Mouse (Mus musculus): ENCODE results near the gene Cmtm3. TPM values are rescaled to one million over a fixed set of nuclear protein-coding genes. Genes with fewer than 3 reads are reported as not detected.

Gene Cmtm3
- polyA plus RNA-seq (2015; fragmentation: Nextera tagmentation; extraction: Ambion mirVana) = 66.2 and 73.0 TPM in 2 replicates

DNA sequence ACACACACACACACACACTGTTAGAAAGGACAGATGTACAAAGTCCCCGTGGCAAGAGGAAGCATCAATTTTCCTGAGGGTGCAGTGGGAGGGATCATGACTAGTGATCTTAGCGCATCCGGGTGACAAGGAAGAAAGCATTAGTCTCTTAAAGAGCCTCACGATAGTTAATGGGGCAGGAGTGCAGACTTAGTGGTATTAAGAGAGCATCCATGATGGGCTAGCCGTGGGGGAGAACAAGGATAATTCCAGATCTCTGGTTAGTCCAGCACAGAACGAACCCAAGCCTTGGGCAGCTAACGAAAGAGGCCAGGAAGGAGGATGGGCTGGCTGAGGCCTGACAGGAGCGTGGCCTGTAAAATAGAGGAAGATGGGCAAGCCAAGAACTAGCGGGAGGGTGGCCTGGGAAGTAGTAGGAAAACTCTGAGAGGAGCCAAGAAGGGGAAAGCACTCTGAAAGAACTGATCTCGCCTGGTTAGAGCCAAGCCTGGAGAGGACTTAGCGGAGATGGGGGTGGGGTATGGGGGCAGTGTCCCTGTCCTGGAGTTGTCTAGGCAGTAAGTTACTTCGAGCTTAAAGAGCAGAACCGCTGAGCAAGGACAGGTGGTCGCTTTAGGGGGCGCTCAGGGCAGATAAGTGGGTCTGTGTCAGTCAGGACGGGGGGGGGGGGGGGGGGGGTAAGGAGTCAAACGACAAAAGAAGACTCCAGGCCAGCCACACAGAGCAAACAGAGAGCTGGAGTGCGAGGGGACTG is at the start of gene Cmtm3:
Gene Cmtm3 (plus strand): TSS at position 182 of the 754 bp plus-strand sequence.

DNA sequence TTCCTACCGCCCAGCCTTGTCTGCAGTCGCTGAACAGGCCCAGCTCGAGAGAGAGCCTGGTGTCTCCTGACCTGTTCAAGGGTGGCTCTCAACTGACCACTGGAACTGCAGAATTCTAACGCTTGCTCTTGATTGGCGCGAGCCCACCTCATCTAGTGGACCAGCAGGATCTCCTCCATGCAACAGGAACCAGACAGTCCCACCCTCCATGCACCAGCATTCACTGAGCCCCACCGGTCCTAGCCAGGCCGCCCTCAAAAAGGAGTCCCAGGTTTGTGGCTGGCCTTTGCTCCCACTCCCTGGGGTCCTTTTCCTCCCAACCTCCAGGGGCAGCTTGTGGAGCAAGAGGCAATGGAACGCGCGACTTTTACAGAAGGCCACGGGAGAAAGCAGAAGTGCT is 46.1 kb upstream of the Cmtm3 start, which contains the start of gene Cmtm2a:
Gene Cmtm2a (minus strand): TSS at position 101 of the 400 bp plus-strand sequence.

DNA sequence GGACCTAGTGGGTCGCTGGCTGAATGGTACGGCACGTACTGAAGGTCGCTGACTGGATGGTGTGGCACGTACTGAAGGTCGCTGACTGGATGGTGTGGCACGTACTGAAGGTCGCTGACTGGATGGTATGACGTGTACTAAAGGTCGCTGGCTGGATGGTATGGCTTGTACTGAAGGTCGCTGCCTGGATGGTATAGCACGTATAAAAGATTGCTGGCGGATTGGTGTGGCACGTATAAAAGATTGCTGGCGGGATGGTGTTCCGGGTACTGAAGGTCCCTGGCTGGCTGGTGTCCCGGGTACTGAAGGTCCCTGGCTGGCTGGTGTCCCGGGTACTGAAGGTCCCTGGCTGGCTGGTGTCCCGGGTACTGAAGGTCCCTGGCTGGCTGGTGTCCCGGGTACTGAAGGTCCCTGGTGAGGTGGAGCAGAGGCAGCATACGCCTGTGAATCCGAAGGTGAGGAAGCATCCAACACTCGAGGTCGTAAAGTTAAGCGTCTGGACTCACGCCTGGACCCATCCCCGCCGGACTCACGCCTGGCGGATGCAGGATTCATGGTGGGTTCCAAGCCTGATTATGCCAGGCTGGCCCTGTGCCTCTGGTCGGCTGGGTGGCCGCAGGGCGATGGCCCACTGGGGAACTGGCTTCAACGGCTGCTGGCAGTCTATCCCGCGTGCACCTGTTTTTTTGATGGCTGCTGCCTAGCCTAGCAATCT is 29.6 kb upstream of the Cmtm3 start, which contains the start of the genes Gm45711 and Cmtm1:
Gene Gm45711 (minus strand): TSS at position 641 of the 715 bp plus-strand sequence.
Gene Cmtm1 (minus strand): TSS at position 705 of the 715 bp plus-strand sequence.

DNA sequence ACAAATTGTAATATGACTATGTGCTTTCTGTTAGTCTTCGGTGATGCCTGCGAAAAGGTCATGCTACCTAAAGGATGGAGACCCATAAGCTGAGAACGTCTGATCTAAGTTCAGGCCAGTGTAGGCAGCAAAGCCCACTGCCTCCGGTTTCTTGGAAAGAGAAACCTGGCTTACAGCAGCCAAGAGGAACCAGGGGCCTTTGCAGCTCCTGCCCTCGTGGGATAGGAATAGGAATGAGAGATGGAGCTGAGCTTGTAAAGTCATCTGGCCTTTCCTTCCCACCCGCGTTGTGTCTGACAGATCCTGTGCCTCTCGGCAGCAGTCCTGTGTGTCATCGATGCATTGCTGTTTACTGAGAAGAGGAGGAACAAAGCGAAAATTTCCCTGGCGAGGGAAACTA is 17.9 kb upstream of the Cmtm3 start, which contains the start of gene Gm11020:
Gene Gm11020 (plus strand): TSS at position 301 of the 400 bp plus-strand sequence.

DNA sequence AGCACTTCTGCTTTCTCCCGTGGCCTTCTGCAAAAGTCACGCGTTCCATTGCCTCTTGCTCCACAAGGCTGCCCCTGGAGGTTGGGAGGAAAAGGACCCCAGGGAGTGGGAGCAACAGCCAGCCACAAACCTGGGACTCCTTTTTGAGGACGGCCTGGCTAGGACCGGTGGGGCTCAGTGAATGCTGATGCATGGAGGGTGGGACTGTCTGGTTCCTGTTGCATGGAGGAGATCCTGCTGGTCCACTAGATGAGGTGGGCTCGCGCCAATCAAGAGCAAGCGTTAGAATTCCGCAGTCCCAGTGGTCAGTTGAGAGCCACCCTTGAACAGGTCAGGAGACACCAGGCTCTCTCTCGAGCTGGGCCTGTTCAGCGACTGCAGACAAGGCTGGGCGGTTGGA is 17.3 kb upstream of the Cmtm3 start, which contains the start of gene Cmtm2b:
Gene Cmtm2b (plus strand): TSS at position 301 of the 400 bp plus-strand sequence.

DNA sequence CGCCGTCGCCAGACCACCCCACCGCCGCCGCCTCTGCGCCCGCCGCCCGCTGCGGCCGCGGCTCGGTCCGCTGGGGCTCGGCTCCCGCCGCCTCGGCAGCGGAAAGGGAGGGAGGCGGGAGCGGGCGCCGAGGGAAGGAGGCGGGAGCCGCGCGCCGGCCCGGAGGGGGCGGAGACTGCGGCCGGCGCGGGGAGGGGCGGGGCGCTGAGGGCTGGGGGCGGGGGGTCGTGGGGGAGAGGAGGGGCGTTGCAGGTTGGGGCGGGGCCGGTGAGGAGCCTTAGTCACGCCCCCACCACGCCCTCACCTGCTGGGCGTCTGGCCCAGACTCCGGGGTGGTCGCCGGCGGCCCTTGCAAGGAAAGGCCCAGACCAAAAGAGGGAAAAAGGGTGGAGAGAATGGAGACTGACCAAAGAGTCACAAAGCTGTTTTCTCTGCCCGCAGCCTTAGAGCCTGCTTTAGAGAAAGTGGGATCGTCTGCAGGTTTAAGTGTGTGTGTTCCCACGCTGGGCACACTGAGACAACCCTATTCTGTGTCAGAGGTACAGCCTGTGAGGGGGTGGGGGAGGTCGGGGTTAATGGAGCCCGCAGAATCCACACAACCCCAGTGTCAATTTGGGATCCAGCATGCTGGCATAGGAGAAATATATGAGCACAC is 56.6 kb downstream of the Cmtm3 start, which contains the start of gene Cmtm4:
Gene Cmtm4 (minus strand): TSS at position 105 of the 655 bp plus-strand sequence.

Other genes with a start within 250 kb of the Cmtm3 start
- 13.7 and 14.1 TPM in 2 replicates for gene Cdh5, start 237.8 kb upstream of the Cmtm3 start, polyA plus RNA-seq (2015; fragmentation: Nextera tagmentation; extraction: Ambion mirVana)
- gene Bean1, start 169.0 kb upstream of the Cmtm3 start, polyA plus RNA-seq (2015; fragmentation: Nextera tagmentation; extraction: Ambion mirVana) = 4.9 and 7.0 TPM in 2 replicates
- 13.2 and 14.4 TPM in 2 replicates for gene Tk2, start 90.9 kb upstream of the Cmtm3 start, polyA plus RNA-seq (2015; fragmentation: Nextera tagmentation; extraction: Ambion mirVana)
- gene Cklf, start 88.5 kb upstream of the Cmtm3 start, polyA plus RNA-seq (2015; fragmentation: Nextera tagmentation; extraction: Ambion mirVana) = 46.4 and 49.0 TPM in 2 replicates
- gene Cmtm2a, start 46.2 kb upstream of the Cmtm3 start, polyA plus RNA-seq (2015; fragmentation: Nextera tagmentation; extraction: Ambion mirVana) = not detected in 2 replicates
- gene Gm45711, start 29.3 kb upstream of the Cmtm3 start, polyA plus RNA-seq (2015; fragmentation: Nextera tagmentation; extraction: Ambion mirVana) = not detected in 2 replicates
- gene Cmtm1, start 29.3 kb upstream of the Cmtm3 start, polyA plus RNA-seq (2015; fragmentation: Nextera tagmentation; extraction: Ambion mirVana) = not detected in 2 replicates
- gene Gm11020, start 17.8 kb upstream of the Cmtm3 start, polyA plus RNA-seq (2015; fragmentation: Nextera tagmentation; extraction: Ambion mirVana) = not detected in 2 replicates
- gene Cmtm2b, start 17.2 kb upstream of the Cmtm3 start, polyA plus RNA-seq (2015; fragmentation: Nextera tagmentation; extraction: Ambion mirVana) = not detected in 2 replicates
- gene Cmtm4, start 56.4 kb downstream of the Cmtm3 start, polyA plus RNA-seq (2015; fragmentation: Nextera tagmentation; extraction: Ambion mirVana) = 2.3 and 2.7 TPM in 2 replicates
- 40.6 and 51.3 TPM in 2 replicates for gene Dync1li2, start 103.6 kb downstream of the Cmtm3 start, polyA plus RNA-seq (2015; fragmentation: Nextera tagmentation; extraction: Ambion mirVana)
- 0.29 and 0.30 TPM in 2 replicates for gene Terb1, start 170.5 kb downstream of the Cmtm3 start, polyA plus RNA-seq (2015; fragmentation: Nextera tagmentation; extraction: Ambion mirVana)
- 59.7 and 69.4 TPM in 2 replicates for gene Nae1, start 195.2 kb downstream of the Cmtm3 start, polyA plus RNA-seq (2015; fragmentation: Nextera tagmentation; extraction: Ambion mirVana)
- 0.58 and 0.97 TPM in 2 replicates for gene Car7, start 195.3 kb downstream of the Cmtm3 start, polyA plus RNA-seq (2015; fragmentation: Nextera tagmentation; extraction: Ambion mirVana)

Measured in urinary bladder, postnatal 0 days (tissue).